Mouse (Mus musculus) embryonic facial prominence, embryonic 11.5 days (tissue): ENCODE data around the gene Nek9. TPM values are rescaled to one million over a fixed set of nuclear protein-coding genes. Genes with fewer than 3 reads are reported as not detected.

Experiments used
- ATAC-seq: fragments of 200-750 bp; cut with Nextera tagmentation; replicated peaks from 2 replicates; pipeline ENCODE4 v1.8.0; 2017; ENCODE audit warnings: low read depth; ENCODE audit not compliant: insufficient number of reproducible peaks, low FRiP score, low TSS enrichment
- DNase-seq: peaks from one replicate; pipeline ENCODE4 v3.0.0-alpha.2; 2015; ENCODE audit warnings: low spot score
- H3K27ac ChIP-seq: fragments of 300-500 bp; sonication (generic); replicated peaks from 2 replicates; pipeline ENCODE4 v1.5.1; 2014; ENCODE audit warnings: mild to moderate bottlenecking, low read depth, low read length, control low read depth
- H3K27me3 ChIP-seq: fragments of 300-500 bp; sonication (generic); 2 replicates; pipeline ENCODE4 v1.6.1; 2014; ENCODE audit warnings: mild to moderate bottlenecking, low read length, moderate library complexity, mixed read lengths; ENCODE audit not compliant: control insufficient read depth, insufficient read depth
- H3K36me3 ChIP-seq: fragments of 300-500 bp; sonication (generic); replicated peaks from 2 replicates; pipeline ENCODE4 v1.6.1; 2014; ENCODE audit warnings: low read depth, mild to moderate bottlenecking, low read length, moderate library complexity, mixed read lengths; ENCODE audit not compliant: control insufficient read depth, insufficient read depth
- H3K4me1 ChIP-seq: fragments of 300-500 bp; sonication (generic); 2 replicates; pipeline ENCODE4 v1.6.1; 2014; ENCODE audit warnings: low read length, mixed read lengths; ENCODE audit not compliant: control insufficient read depth, insufficient read depth
- H3K4me2 ChIP-seq: fragments of 300-500 bp; sonication (generic); 2 replicates; pipeline ENCODE4 v1.6.1; 2014; ENCODE audit warnings: low read depth, mild to moderate bottlenecking, control low read depth, low read length, moderate library complexity
- H3K4me3 ChIP-seq: fragments of 300-500 bp; sonication (generic); 2 replicates; pipeline ENCODE4 v1.5.1; 2014; ENCODE audit warnings: low read depth, low read length, control low read depth
- H3K9ac ChIP-seq: fragments of 300-500 bp; sonication (generic); replicated peaks from 2 replicates; pipeline ENCODE4 v1.6.1; 2014; ENCODE audit warnings: mild to moderate bottlenecking, control low read depth, low read length
- H3K9me3 ChIP-seq: fragments of 300-500 bp; sonication (generic); replicated peaks from 2 replicates; pipeline ENCODE4 v1.6.1; 2016; ENCODE audit warnings: mild to moderate bottlenecking, low read length, inconsistent platforms, mixed read lengths; ENCODE audit not compliant: control insufficient read depth
- WGBS: fragments of 180-500 bp; shearing (Covaris S2); extraction: QIAGEN DNeasy Blood & Tissue Kit; methylation state at CpG from one replicate; pipeline ENCODE4 v1.1.7; 2014; 5-methylcytosine and 5-hydroxymethylcytosine counted together
- polyA plus RNA-seq: library from polyadenylated mRNA; unstranded; fragments of >200 nt; fragmentation: Nextera tagmentation; extraction: Ambion mirVana; gene quantifications from 2 replicates; pipeline ENCODE4 v1.2.1, GENCODE M21; 2014

The Nek9 gene
- polyA plus RNA-seq, 1 experiment from 2014 or later, result 15.2 TPM

DNA sequence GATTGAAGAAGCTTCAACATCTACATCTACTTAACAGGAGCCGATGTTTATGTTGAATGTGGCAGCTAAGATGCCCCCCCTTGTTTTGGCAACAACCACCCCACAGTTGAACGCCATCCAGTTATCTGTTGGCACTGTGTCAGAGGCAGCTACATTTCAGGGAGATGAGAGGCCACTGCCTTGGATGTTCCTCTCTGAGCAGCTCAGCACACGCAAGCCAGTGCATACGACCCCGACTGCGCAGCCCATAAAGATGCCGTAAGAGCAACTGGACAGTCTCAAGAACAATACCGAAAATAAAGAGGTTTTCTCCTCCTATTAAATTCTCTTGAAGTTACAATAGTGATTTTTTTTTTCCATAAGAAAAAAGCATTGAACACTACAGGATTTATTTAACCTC lies 74.6 kb downstream of the Nek9 start:
- H3K9me3 ChIP-seq, result no peaks in the 10 kb centered on the region
- DNase-seq (no peak), ATAC-seq (no peak)
- peak overlapping the region; percentile 56 for H3K27ac ChIP-seq
- 63% methylated on average over 8 of the region's 8 CpGs for WGBS
- H3K4me3 ChIP-seq, result no peak overlapping the region
- H3K4me1 ChIP-seq, result no peaks in the 10 kb centered on the region
- H3K36me3 ChIP-seq, result no peaks in the 10 kb centered on the region
- H3K9ac ChIP-seq, result no peak overlapping the region
- H3K4me2 ChIP-seq, result no peak overlapping the region
- no peaks in the 10 kb centered on the region for H3K27me3 ChIP-seq

DNA sequence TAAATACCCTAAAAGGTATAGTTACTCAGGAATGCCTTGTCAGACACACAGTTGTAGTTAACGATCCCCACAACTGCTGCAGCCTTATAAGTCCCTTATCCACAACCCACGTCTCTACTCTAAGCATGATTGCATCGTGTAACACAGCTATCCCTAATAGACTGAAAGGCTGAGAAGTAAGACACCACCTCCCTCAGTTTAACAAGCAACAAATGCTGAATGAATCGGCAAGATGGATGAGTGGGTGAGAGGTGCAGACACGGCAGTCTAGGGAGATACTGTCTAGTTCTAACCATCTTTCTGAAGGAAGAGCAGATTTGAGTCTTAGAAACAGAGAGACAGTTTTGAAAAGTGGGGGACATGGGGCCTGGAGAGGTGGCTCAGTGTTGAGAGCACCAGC lies 76.0 kb downstream of the Nek9 start:
- DNase-seq, result no peak
- H3K4me1 ChIP-seq, result no peaks in the 10 kb centered on the region
- H3K27me3 ChIP-seq, result no peaks in the 10 kb centered on the region
- WGBS, result 81% methylated on average over 5 of the region's 5 CpGs
- H3K9me3 ChIP-seq, result no peaks in the 10 kb centered on the region
- no peak overlapping the region for H3K27ac ChIP-seq
- no peak overlapping the region for H3K4me2 ChIP-seq
- no peak overlapping the region for H3K4me3 ChIP-seq
- H3K36me3 ChIP-seq, result no peaks in the 10 kb centered on the region
- no peak for ATAC-seq
- H3K9ac ChIP-seq, result no peak overlapping the region

DNA sequence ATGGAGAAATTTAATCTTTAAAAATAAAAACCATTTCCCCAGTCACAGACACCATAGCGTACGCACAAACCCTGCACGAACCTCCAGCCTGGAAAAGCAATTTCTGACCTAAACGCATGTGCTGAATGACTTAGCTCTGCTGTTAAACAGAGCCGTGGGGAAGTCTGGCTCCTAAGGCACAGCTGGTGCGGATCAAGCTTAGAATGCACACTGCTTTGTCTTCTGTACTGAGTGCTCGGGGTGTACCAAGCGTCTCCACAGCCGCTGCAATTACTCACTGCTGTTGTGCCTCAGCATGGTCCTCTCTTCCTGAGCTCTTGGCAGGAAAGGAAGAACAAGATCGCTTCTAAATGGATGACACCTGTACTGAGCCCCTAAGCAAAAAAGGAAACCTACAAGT lies 76.7 kb downstream of the Nek9 start:
- H3K27me3 ChIP-seq, result no peaks in the 10 kb centered on the region
- no peaks in the 10 kb centered on the region for H3K36me3 ChIP-seq
- no peak overlapping the region; the same call in 1 of the 2 replicates for H3K9ac ChIP-seq
- ATAC-seq (peak; percentile 58; the same call in 1 of the 2 replicates), DNase-seq (peak; percentile 84)
- no peaks in the 10 kb centered on the region for H3K4me1 ChIP-seq
- no peak overlapping the region for H3K4me2 ChIP-seq
- no peak overlapping the region for H3K27ac ChIP-seq
- H3K4me3 ChIP-seq, result no peak overlapping the region
- 35% methylated on average over 10 of the region's 10 CpGs for WGBS
- no peaks in the 10 kb centered on the region for H3K9me3 ChIP-seq

DNA sequence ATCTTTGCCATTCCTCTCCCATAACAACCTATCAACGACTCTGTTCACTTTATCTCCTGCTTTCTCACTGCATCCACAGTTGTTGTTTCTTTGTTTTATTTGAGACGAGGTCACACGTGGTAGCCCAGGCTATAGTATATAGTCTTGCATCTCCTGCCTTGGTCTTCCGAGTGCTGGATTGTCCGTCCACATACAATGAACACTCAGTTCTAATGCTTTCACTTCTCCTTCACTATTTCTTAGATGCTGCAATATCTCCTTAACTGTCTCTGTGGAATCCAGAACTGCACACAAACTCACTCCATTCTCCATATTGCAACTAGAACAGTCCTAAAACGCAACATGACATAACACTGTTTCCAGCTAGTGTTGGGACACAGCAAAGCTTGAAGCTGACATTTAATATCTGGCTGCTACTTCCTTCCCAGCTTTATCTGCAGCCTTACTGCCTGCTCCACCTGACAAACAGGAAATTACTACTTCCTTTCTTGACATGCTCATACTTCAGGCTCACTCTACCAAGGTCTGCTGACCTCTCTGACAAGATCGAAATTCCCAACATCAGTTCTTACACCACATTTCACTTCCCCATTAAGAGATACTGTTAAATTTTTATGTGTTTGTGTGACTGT lies 82.0 kb downstream of the Nek9 start:
- H3K4me1 ChIP-seq, result peaks cover 3% of the 10 kb centered on the region; the same call in 1 of the 2 replicates

DNA sequence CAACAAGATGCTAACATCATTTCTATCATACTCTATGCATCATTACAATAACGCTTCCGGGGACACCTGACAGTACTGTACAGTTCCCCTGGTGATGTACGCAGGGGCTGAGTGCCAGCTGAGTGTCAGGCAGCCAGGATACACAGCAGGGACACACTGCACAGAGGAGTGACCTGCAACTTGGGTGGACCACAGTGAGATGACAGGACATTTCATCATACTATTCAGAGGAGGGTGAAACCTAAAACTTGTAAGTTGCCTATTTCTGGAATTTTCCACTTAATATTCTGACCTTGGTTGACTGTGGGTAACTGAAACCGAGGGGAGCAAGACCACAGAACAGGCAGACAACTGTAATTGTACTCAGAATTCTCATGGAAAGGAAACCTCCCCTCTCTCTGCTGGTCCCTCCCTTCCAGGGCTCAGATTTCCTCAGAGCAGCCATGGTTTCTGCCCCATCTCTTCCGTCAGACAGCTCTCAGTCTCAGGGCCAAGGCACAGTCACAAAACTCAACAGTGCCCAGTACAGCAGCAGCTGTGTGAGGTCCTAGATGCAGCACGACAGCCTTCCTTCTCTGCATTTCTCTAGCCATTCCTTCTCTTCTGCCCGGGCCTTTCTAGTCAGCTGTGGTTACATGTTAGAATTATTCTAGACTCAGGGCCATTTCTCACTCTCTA lies 82.9 kb downstream of the Nek9 start:
- H3K4me3 ChIP-seq, result no peak overlapping the region
- 59% methylated on average over 7 of the region's 7 CpGs for WGBS
- no peaks in the 10 kb centered on the region for H3K36me3 ChIP-seq
- peaks cover 3% of the 10 kb centered on the region; the same call in 1 of the 2 replicates for H3K4me1 ChIP-seq
- H3K9ac ChIP-seq, result no peak overlapping the region; the same call in 1 of the 2 replicates
- no peak for DNase-seq
- no peaks in the 10 kb centered on the region for H3K27me3 ChIP-seq
- H3K4me2 ChIP-seq, result no peak overlapping the region
- H3K9me3 ChIP-seq, result no peaks in the 10 kb centered on the region
- 0 out of 2 replicates have a peak, but pooled peaks have one; percentile 48 for ATAC-seq
- H3K27ac ChIP-seq, result no peak overlapping the region; the same call in 1 of the 2 replicates

More for the DNA sequence above, 82.0 kb downstream of the Nek9 start:
- Histone ChIP-seq H3K9me3 (no peaks in the 10 kb centered on the region), H3K9ac (no peak overlapping the region), H3K4me2 (no peak overlapping the region), H3K36me3 (no peaks in the 10 kb centered on the region), H3K27ac (no peak overlapping the region), H3K4me3 (no peak overlapping the region), H3K27me3 (no peaks in the 10 kb centered on the region)
- no peak for ATAC-seq
- no peak for DNase-seq
- WGBS, result 80% methylated on average over 7 of the region's 7 CpGs

DNA sequence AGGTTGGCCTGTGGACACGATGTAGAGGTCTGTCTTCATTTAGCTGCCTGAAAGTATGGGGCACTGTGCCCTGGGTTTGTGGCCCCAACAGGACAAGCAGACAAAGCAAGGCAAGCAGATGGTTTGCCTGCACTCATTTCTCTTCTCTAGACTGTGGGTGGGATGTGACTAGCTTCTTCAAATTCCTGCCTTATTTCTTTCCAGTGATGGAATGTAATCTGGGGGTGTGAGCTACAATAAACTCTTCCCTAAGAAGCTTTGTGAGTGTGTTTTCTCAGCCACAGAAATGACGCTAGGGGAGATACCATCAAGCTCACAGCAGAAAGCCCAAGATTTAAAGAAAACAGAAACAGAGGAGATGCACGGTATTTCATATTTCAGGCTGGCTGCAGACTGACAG lies 87.1 kb downstream of the Nek9 start:
- peaks cover 3% of the 10 kb centered on the region; the same call in 1 of the 2 replicates for H3K4me1 ChIP-seq
- ATAC-seq, result no peak
- 78% methylated on average over 3 of the region's 3 CpGs for WGBS
- no peak overlapping the region for H3K4me2 ChIP-seq
- H3K27ac ChIP-seq, result no peak overlapping the region
- no peaks in the 10 kb centered on the region for H3K36me3 ChIP-seq
- H3K9me3 ChIP-seq, result no peaks in the 10 kb centered on the region
- H3K4me3 ChIP-seq, result no peak overlapping the region
- no peak for DNase-seq
- no peaks in the 10 kb centered on the region for H3K27me3 ChIP-seq
- no peak overlapping the region for H3K9ac ChIP-seq

Other genes starting within 250 kb of the Nek9 start
- 2.9 TPM in 2 replicates for gene Prox2, start 228.6 kb downstream of the Nek9 start, polyA plus RNA-seq
- gene Dlst, start 228.5 kb downstream of the Nek9 start, polyA plus RNA-seq, result 91.2 and 102 TPM in 2 replicates
- 1.3 and 1.6 TPM in 2 replicates for gene Rps6kl1, start 188.1 kb downstream of the Nek9 start, polyA plus RNA-seq
- gene Pgf, start 161.6 kb downstream of the Nek9 start, polyA plus RNA-seq, result 13.4 and 14.5 TPM in 2 replicates
- 89.6 and 90.0 TPM in 2 replicates for gene Eif2b2, start 119.9 kb downstream of the Nek9 start, polyA plus RNA-seq
- 9.5 TPM in 2 replicates for gene Mlh3, start 68.8 kb downstream of the Nek9 start, polyA plus RNA-seq
- 49.7 and 58.5 TPM in 2 replicates for gene Acyp1, start 50.9 kb downstream of the Nek9 start, polyA plus RNA-seq
- 0.89 and 0.95 TPM in 2 replicates for gene Zc2hc1c, start 50.8 kb downstream of the Nek9 start, polyA plus RNA-seq
- 297 and 302 TPM in 2 replicates for gene Tmed10, start 35.5 kb upstream of the Nek9 start, polyA plus RNA-seq
- 1.1 and 1.6 TPM in 2 replicates for gene Fos, start 134.5 kb upstream of the Nek9 start, polyA plus RNA-seq